Mouse (Mus musculus) embryonic fibroblast, embryonic 13.5 days (primary cell): ENCODE results near the gene Uggt1. TPM values are rescaled to one million over a fixed set of nuclear protein-coding genes. Genes with fewer than 3 reads are reported as not detected.

Experiments
- H3K27ac ChIP-seq: 2 replicates; pipeline ENCODE4 v1.5.1; 2012; ENCODE audit warnings: low read length, control low read depth, inconsistent platforms; ENCODE audit not compliant: insufficient read depth
- H3K4me1 ChIP-seq: 2 replicates; pipeline ENCODE4 v1.6.1; 2011; ENCODE audit warnings: low read length; ENCODE audit not compliant: control insufficient read depth, insufficient read depth
- H3K4me3 ChIP-seq: 2 replicates; pipeline ENCODE4 v1.5.1; 2011; ENCODE audit warnings: mild to moderate bottlenecking, control low read depth, low read length; ENCODE audit not compliant: insufficient read depth
- CTCF ChIP-seq: IDR thresholded peaks from 2 replicates; pipeline ENCODE4 v1.5.1; 2011; ENCODE audit warnings: mild to moderate bottlenecking, control low read depth, low read length, moderate library complexity, borderline replicate concordance; ENCODE audit not compliant: insufficient read depth
- POLR2A ChIP-seq: IDR thresholded peaks from 2 replicates; pipeline ENCODE4 v1.6.1; 2011; ENCODE audit warnings: low read depth, mild to moderate bottlenecking, control low read depth, low read length, moderate library complexity
- polyA plus RNA-seq: library from polyadenylated mRNA; stranded (reverse); fragments of >200 nt; gene quantifications from 2 replicates; pipeline ENCODE4 v1.2.4, GENCODE M21; 2011; ENCODE audit warnings: low read depth; ENCODE audit not compliant: missing spikeins, insufficient read length

Gene Uggt1
- polyA plus RNA-seq, 1 experiment: 125 TPM

GRCm38 (mm10) chr1:36119426-36119825 is 125.1 kb downstream of the Uggt1 start:
- TF ChIP-seq CTCF (no peak), POLR2A (no peak)
- Histone ChIP-seq H3K4me3 (no peak overlapping the region), H3K27ac (no peak overlapping the region), H3K4me1 (peaks cover 9% of the 10 kb centered on the region)

GRCm38 (mm10) chr1:36118958-36119357 is 125.6 kb downstream of the Uggt1 start:
- Histone ChIP-seq H3K4me3 (no peak overlapping the region), H3K4me1 (peaks cover 9% of the 10 kb centered on the region), H3K27ac (no peak overlapping the region)
- TF ChIP-seq CTCF (no peak), POLR2A (no peak)

- Histone ChIP-seq H3K27ac (no peak overlapping the region), H3K4me3 (no peak overlapping the region), H3K4me1 (peaks cover 9% of the 10 kb centered on the region)
- no peak for TF ChIP-seq POLR2A
- no peak for TF ChIP-seq CTCF
These were observed 126.3 kb downstream of the Uggt1 start for GRCm38 (mm10) chr1:36118061-36118685.

GRCm38 (mm10) chr1:36116488-36116887 is 128.0 kb downstream of the Uggt1 start:
- no peak overlapping the region for H3K4me3 ChIP-seq
- peaks cover 9% of the 10 kb centered on the region for H3K4me1 ChIP-seq
- H3K27ac ChIP-seq: no peak overlapping the region
- TF ChIP-seq CTCF: no peak
- no peak for TF ChIP-seq POLR2A

DNA sequence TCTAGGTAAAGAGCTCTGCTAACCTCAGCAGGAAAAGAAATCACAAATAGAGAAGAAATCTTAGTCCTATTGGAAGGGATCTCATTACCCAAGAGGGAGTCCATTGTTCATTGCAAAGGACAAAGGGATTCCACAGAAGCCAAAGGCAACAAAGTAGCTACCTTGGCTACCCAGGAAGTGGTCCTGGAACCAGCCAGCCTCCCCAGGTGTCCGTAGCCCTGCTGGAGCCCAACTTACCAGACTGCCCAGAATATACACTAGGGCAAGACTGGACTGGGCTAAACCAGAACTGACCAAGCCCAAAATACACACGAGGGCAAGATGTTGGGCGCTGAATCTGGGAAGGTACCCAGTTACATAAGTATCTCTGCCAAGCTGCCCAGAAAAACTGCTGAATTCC is 129.7 kb downstream of the Uggt1 start:
- Histone ChIP-seq H3K4me3 (no peak overlapping the region), H3K27ac (no peak overlapping the region), H3K4me1 (peaks cover 9% of the 10 kb centered on the region)
- no peak for TF ChIP-seq CTCF
- TF ChIP-seq POLR2A: no peak

DNA sequence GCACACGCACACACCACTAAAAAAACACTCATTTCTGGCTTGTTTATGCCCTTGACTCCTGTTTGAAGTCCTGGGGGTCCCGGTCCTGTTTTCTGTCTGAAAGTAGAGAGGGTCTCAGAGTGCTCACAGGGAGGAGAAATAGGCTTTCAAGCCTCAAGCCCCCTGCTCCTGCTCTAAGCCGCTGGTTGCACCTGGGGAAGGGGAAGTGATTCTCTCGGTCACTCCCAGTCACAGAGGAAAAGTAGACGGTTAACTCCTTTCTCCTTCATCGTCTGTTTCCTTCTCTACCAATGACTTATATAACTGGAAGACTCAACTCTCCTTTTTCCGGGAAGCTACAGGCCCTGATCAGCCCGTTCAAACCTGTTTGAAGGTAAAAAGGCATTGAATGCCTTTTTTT is 130.8 kb downstream of the Uggt1 start:
- H3K4me3 ChIP-seq: no peak overlapping the region
- TF ChIP-seq POLR2A (no peak), CTCF (no peak)
- no peak overlapping the region for H3K27ac ChIP-seq
- peaks cover 9% of the 10 kb centered on the region for H3K4me1 ChIP-seq

DNA sequence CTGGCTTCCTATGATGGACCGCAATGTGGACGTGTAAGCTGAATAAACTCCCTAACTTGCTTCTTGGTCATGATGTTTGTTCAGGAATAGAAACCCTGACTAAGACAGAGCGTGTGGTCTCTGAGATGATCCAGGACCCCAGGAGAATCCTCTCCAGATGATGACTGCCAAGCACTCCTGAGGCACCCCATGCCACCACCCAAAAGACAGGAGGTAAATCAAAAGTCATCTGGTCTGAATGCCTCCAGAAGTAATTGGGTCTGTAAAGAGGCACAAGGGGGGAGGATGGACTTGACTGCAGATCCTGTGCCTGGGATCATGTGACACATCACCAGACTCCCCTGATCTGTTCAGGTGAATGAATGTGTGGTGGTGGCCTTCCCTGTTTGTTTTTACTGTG is 131.9 kb downstream of the Uggt1 start:
- H3K27ac ChIP-seq: no peak overlapping the region
- no peak for TF ChIP-seq POLR2A
- TF ChIP-seq CTCF: no peak
- H3K4me1 ChIP-seq: peaks cover 9% of the 10 kb centered on the region
- H3K4me3 ChIP-seq: no peak overlapping the region

DNA sequence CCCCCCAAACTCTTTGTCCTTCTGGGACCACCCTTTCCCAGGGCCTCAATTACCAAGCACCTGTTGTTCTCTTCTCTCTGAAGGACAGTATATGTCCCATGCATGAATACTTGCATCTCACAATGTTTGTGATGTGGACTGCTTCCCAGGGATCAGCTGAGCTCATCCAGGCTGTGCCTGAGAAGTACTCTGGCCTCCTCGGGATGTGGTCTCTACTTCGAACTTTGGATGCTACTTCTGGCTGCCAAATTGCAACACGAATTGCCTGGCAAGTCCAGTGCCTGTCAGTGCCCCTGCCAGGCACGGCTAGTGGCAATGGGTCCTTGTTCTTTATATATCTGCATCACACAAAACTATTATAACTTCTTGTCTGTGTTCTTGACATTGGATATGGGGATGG is 134.5 kb downstream of the Uggt1 start:
- TF ChIP-seq POLR2A: no peak
- no peak for TF ChIP-seq CTCF
- Histone ChIP-seq H3K4me1 (no peaks in the 10 kb centered on the region), H3K4me3 (no peak overlapping the region), H3K27ac (no peak overlapping the region)

GRCm38 (mm10) chr1:36105917-36106706 is 138.4 kb downstream of the Uggt1 start:
- no peak for TF ChIP-seq CTCF
- H3K4me1 ChIP-seq: no peaks in the 10 kb centered on the region
- no peak overlapping the region for H3K27ac ChIP-seq
- H3K4me3 ChIP-seq: no peak overlapping the region

GRCm38 (mm10) chr1:36100371-36100770 is 144.1 kb downstream of the Uggt1 start:
- H3K4me3 ChIP-seq: no peak overlapping the region
- no peaks in the 10 kb centered on the region for H3K4me1 ChIP-seq
- TF ChIP-seq CTCF: no peak
- no peak for TF ChIP-seq POLR2A
- no peak overlapping the region for H3K27ac ChIP-seq

DNA sequence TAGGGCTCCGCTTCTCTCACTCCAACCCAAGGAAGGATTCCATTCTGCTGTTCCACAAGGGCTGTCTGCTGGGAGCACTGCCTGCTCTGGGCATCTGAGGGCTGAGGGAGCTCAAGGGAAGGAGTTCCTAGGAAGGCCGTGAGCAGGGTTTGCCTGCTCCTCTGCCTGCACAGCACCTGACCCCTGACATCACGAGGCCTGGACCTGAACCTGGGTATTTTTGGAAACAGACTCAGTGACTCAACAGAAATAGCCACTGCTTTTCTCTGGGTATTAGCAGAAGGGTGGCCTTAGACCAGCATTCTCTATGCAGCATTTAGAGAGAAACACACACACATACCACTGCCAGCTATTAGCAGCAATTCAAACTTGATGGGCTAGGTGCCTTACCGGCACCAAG is 146.1 kb downstream of the Uggt1 start:
- Histone ChIP-seq H3K4me3 (no peak overlapping the region), H3K4me1 (no peaks in the 10 kb centered on the region), H3K27ac (no peak overlapping the region)
- TF ChIP-seq POLR2A (no peak), CTCF (no peak)
